Mouse (Mus musculus): Measurements from ENCODE around the gene Spata46. TPM values are rescaled to one million over a fixed set of nuclear protein-coding genes. Genes with fewer than 3 reads are reported as not detected.

Spata46 gene
- total RNA-seq, 2 experiments from 2014 or later, result not detected

DNA sequence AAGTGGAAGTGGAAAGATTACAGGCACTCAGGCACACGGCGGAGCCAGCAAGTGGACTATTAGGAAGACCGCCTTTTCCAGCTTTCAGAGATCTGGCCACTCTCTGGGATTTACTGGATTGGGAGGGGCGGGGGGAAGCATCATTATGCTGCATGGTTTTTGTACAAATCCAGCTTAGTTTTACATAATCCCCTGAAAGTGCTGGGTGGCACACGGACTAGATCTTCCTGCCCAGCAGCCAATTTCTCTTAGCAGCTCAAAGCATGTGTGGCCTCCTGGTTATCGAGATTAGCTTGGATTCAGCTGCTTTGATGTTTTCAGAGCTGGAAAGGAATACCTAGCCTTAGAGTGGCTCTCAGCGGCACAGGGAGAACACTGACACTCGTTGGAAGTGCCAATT lies 34.5 kb downstream of the Spata46 start:
- DNase-seq, result no peak

DNA sequence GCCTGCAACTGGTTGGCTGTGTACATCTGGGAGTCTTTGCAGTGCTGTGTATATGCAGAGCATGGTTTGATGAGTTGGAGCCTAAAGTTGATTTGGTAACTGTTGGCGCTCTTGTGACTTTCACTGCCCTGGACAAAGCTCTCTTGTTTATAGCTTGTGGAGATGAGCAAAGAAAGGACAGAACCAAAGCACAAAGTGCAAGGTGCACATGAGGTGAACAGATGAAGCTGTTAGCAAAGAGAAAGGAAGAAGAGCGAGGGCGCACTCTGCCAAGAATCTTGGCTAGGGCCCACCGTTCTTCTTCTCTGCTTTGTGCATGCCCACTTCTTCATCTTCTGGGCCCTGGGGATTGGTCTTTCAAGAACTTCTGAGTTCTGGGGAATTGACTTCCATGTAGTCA lies 35.3 kb downstream of the Spata46 start:
- no peak for DNase-seq

DNA sequence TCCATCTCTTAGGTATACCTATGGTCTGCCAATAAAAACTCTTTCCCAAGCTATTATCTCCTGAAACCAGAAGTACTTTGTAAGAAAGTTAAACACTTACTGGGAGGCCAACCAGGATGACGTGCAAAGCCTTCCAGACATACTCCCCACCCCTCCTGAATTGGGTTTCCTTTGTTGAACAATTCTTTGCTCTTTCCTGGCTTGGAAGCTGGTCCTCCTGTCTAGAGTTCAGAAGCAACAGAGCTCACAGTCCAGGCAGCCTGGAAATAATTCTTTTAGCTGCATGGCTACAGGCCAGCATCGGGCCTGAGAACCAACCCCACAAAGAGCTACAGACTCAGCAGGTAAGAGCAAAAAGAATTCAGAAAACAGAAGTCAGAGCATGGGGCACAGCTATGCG lies 37.7 kb downstream of the Spata46 start:
- DNase-seq, result no peak

DNA sequence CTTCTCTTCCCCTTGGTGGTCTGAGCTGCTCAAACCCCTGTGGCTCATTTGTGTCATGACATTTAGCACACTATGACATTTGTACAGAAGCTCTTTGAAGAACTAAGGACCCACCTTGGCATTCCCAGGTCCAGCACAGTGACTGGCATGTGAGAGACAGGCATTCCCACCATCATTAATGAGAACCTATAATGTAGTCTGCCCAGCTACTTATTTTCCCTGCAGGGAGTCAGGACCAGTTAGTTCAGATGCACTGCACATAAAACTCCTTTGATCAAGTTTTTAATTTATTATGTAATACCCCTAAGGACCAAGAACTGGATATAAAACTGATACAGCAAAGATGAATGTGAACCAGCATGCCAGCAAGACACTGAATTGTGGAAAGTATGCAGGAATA lies 42.5 kb downstream of the Spata46 start:
- DNase-seq, result no peak

DNA sequence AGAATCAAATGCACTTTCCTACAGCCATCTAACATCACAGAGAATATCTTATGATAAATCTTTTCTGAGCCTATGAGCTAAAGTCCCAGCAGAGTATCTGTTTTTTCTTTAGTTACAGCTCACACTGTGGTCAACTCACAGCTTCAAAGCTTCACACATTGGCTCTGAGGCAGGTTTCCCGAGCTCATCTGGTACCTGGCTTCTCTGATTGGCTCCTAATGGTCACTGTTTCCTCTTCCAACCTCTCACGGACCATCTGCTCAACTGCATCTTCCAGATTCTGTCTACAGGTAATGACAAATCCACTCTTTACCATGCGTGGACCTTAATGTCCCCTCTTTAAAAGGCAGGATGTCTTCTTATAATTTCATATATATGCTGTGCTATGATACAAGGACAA lies 44.7 kb downstream of the Spata46 start:
- no peak for DNase-seq

DNA sequence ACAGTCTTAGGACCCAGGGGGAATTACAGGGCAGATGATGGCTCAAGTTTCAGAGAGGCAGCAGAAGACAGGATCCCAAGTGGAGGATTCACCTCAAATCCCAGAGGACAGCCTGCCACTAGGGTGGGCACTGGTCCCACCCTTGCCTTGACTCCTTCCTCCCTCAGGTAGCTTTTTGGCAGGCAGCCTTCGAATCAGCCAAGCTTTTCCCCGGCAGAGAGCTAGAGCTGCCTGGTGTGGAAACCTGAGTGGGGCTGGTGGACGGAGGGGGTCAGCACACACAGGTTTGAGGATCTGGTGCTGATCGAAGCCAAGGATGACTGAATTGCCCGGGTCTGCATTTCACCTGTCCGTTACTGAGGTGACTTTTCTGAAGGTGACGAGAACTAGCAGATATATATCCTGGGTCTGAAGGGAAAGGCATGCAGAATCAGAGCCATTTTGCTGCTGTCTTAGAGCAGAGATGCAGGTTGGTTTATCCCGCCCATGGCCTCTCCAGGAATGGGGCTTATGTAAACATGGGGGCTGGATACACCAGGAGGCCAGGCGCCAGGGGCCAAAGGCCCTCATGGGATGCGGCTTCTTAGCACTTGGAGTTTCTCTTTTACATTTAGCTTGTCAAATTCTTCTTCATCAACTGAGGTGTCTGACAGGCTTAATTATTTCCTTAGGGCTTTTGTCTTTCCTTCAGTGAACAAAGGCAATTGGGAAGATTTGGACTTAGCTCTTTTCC lies 51.7 kb downstream of the Spata46 start:
- DNase-seq, result no peak

Other genes starting within 250 kb of the Spata46 start
- 10 to 100 TPM; 43.9 to 49.8 TPM for gene Ddr2, start 198.0 kb upstream of the Spata46 start, total RNA-seq (2021)
- gene Uap1, start 133.8 kb upstream of the Spata46 start, total RNA-seq (2021), result 10 to 100 TPM; 32.5 to 34.6 TPM
- gene Uhmk1, start 93.4 kb upstream of the Spata46 start, total RNA-seq (2021), result 10 to 100 TPM; 12.2 to 13.4 TPM
- not detected for gene Sh2d1b2, start 76.1 kb upstream of the Spata46 start, total RNA-seq (2021)
- not detected for gene Sh2d1b1, start 31.5 kb upstream of the Spata46 start, total RNA-seq (2021)
- 1 to 10 TPM; 1.0 to 1.2 TPM for gene Gm7694, start 2.5 kb upstream of the Spata46 start, total RNA-seq (2021)